Mouse (Mus musculus): Measurements from ENCODE around the gene Gm20388. TPM values are rescaled to one million over a fixed set of nuclear protein-coding genes. Genes with fewer than 3 reads are reported as not detected.

The Gm20388 gene
- polyA plus RNA-seq, 1 experiment = 10.6 TPM

GRCm38 (mm10) chr8:122673989-122674388 lies 2763.3 kb downstream of the Gm20388 start:
- H3K27ac ChIP-seq (ENCODE audit: control insufficient read depth, insufficient read depth, low read depth, low read length, poor library complexity) = no peak overlapping the region
- 83% methylated on average over 12 of the region's 12 CpGs for WGBS
- TF ChIP-seq POLR2A (IDR thresholded peaks at IDR 0.05; ENCODE audit: borderline replicate concordance, control insufficient read depth, low read depth, low read length) = no peak
- no peak for TF ChIP-seq CTCF (IDR thresholded peaks at IDR 0.05; ENCODE audit: control insufficient read depth, insufficient read depth, low read length)
- H3K4me3 ChIP-seq (replicated peaks; ENCODE audit: control insufficient read depth, low read depth, low read length) = no peak overlapping the region
- no peaks in the 10 kb centered on the region; the same call in 1 of the 2 replicates for H3K4me1 ChIP-seq (ENCODE audit: control insufficient read depth, insufficient read depth, low read length)

DNA sequence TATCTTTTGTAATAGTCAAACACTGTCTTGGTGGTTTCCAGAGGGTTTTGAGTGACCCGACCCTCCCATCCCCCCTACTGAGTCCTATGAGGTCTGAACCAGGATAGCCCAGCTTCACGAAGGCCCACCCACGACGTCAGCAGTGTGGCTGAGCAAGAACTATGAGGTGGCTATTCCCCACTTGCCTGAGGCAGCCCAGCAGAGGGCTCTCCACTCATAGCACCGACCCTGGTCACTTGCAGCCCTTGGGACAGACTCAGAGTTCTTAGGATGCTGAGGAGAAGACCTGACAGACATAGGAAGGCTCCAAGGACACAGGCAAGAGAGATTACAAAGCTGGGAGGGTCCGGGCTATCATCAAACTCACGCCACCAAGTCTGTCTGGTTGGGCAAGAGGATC lies 2764.4 kb downstream of the Gm20388 start:
- Histone ChIP-seq H3K27ac (ENCODE audit: control insufficient read depth, insufficient read depth, low read depth, low read length, poor library complexity) (no peak overlapping the region), H3K4me3 (replicated peaks; ENCODE audit: control insufficient read depth, low read depth, low read length) (no peak overlapping the region), H3K4me1 (ENCODE audit: control insufficient read depth, insufficient read depth, low read length) (peaks cover 2% of the 10 kb centered on the region)
- 48% methylated on average over 7 of the region's 7 CpGs for WGBS
- TF ChIP-seq POLR2A (IDR thresholded peaks at IDR 0.05; ENCODE audit: borderline replicate concordance, control insufficient read depth, low read depth, low read length) = no peak
- peak; percentile 22; the same call in 1 of the 2 replicates for TF ChIP-seq CTCF (IDR thresholded peaks at IDR 0.05; ENCODE audit: control insufficient read depth, insufficient read depth, low read length)

DNA sequence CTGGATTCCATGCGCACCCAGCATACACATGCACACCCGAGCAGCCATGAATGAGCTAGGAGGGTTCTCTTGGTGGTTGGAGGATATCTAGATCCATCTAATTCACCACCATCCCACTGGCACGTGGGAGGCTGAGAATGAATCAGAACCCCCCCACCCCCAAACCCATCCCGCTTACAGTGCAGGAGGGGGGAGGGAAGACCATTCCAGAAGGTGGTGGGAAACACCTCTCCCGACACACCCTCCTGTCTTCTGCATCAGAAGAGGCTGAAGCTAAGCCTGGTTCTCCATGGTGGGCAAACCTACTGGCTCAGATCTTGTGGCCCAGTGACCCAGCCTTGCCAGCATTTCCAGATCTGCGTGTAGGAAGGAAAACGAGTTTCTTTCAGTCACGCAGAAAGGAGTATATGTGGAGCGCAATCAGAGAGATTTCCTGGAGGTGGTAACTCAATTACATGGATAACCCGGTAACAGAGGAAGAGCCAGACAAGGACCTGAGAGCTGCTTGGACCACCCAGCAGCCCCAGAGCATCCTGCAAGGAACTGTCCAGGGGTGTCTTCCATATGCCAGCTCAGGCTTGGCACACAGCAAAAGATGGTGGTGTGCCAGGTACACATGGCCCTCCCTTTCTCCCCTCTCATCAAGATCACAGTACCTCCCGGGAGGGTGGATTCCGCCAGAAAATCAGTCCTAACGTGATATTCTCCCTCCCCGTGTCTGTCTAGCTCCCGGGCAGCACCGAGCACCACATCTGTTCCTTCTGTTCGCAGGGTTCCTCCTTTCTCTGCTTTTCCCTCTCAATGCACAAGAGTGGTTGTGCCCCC lies 2765.2 kb downstream of the Gm20388 start:
- Histone ChIP-seq H3K27ac (ENCODE audit: control insufficient read depth, insufficient read depth, low read depth, low read length, poor library complexity) (no peak overlapping the region), H3K4me1 (ENCODE audit: control insufficient read depth, insufficient read depth, low read length) (peaks cover 2% of the 10 kb centered on the region), H3K4me3 (replicated peaks; ENCODE audit: control insufficient read depth, low read depth, low read length) (no peak overlapping the region)
- no peak for TF ChIP-seq POLR2A (IDR thresholded peaks at IDR 0.05; ENCODE audit: borderline replicate concordance, control insufficient read depth, low read depth, low read length)
- no peak for TF ChIP-seq CTCF (IDR thresholded peaks at IDR 0.05; ENCODE audit: control insufficient read depth, insufficient read depth, low read length)
- WGBS = 79% methylated on average over 17 of the region's 17 CpGs

DNA sequence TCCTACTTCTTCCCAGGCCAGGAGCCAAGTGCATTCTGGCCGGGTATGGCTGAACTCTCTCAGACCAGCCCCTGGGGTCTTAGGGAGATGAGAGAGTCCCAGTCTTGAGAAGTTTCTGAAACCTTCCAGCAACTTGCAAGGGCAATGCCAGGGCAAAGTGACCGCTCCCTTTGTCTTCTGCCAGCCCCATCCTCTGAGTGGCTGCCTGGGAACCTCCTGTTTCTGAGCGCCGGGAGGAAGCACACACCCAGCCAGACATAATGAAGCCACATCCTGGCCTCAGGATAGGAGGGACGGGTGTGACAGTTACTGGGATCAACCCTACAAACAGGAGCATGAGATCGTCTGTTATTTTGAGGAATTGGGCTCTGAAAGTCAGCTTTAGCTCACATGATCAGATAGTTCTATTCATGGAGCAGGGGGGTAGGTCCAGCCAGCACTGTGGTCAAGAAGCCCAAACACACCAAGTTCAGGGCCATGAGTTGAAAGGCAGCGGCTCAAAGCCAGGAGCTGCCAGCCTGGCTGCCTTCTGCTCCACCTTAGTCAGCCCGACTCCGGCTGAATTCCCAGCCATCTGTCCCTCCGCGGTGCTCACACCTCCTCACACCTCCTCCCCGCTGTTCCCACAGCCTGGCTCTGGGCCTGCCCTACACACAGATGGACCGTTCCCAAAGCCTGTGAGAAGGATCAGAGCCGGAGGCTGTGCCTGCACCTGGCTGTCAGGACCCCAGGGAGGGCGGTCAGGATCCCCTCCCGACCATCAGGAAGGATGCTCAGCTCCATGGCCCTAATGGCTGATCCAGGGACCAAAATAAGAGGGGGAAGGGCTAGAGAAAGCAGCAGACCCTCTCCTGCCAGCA lies 2766.2 kb downstream of the Gm20388 start:
- WGBS = 35% methylated on average over 16 of the region's 16 CpGs
- H3K27ac ChIP-seq (ENCODE audit: control insufficient read depth, insufficient read depth, low read depth, low read length, poor library complexity) = no peak overlapping the region; the same call in 1 of the 2 replicates
- TF ChIP-seq CTCF (IDR thresholded peaks at IDR 0.05; ENCODE audit: control insufficient read depth, insufficient read depth, low read length) (no peak), POLR2A (IDR thresholded peaks at IDR 0.05; ENCODE audit: borderline replicate concordance, control insufficient read depth, low read depth, low read length) (no peak)
- peak overlapping the region; percentile 52 for H3K4me3 ChIP-seq (replicated peaks; ENCODE audit: control insufficient read depth, low read depth, low read length)
- H3K4me1 ChIP-seq (ENCODE audit: control insufficient read depth, insufficient read depth, low read length) = peaks cover 2% of the 10 kb centered on the region

DNA sequence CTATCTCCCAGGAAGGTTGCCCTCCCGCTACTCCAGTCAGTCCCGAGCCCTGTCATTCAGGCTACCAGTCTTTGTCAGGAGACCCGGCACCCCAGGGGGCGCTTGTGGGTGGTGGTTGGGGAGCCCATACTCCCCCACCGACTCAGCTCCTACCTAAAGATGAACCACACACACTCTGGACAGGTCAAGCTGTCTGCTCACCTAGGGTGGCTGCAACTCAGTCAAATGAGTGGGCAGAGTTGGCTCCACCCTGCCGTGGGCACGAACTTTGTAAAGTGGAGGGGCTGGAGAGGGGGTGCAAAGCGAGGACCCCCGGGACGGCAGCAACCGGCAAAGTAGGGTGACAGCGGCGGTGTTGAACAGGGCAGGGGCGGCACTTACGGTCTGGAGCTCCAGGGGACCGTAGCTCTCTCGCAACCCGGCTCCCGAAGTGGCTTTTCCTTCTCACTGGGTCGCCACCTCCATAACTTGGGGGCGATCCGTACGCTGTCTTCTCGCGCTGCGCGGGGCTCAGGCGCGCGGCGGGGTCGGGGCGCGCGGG lies 2766.9 kb downstream of the Gm20388 start:
- peak overlapping the region; percentile 52 for H3K4me3 ChIP-seq (replicated peaks; ENCODE audit: control insufficient read depth, low read depth, low read length)
- TF ChIP-seq POLR2A (IDR thresholded peaks at IDR 0.05; ENCODE audit: borderline replicate concordance, control insufficient read depth, low read depth, low read length) = no peak
- no peak for TF ChIP-seq CTCF (IDR thresholded peaks at IDR 0.05; ENCODE audit: control insufficient read depth, insufficient read depth, low read length)
- WGBS = 9% methylated on average over 35 of the region's 35 CpGs
- H3K27ac ChIP-seq (ENCODE audit: control insufficient read depth, insufficient read depth, low read depth, low read length, poor library complexity) = peak overlapping the region; percentile 51; the same call in 1 of the 2 replicates
- peaks cover 5% of the 10 kb centered on the region for H3K4me1 ChIP-seq (ENCODE audit: control insufficient read depth, insufficient read depth, low read length)

DNA sequence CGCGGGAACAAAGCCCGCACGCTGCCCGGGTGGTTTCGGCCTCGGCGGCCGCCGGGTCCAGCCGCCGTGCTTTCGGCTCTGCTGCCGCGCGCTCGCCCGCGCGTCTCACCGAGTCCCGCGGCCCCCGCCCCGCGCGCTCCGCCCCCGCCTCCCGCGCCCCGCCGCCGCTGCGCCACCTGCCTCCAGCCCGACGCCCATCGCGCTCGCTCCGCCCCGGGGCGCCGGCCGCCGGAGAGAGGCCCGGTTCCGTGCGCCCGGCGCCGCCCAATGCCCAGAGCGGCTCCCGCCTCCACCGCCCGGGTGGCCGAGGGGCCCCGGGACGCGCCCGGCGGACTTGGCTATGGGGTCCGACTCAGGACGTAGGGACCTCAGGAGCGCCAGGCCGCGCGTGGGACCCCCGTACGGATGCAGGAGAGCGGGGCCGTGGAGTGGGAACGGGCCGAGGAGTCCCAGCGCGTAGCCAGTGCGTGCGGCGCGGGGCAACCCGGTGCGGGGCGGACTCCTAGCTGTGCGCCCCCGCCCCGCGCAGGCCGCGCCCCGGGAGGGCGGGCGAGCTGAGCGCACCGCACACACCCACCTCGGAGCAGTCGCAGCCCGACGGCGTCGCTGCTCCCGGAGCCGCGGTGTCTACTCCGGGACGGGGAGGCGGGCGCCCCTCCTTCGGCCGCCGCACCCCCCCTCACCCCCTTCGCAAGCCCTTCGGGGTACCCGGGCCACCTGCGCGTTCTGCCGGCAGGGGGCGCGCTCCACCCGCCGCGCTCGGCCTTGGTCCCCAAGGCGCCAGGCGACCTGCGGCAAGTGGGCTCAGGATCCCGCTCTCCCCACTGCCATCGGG lies 2767.6 kb downstream of the Gm20388 start:
- peak; percentile 7; the same call in 1 of the 2 replicates for TF ChIP-seq POLR2A (IDR thresholded peaks at IDR 0.05; ENCODE audit: borderline replicate concordance, control insufficient read depth, low read depth, low read length)
- peak; percentile 73 for TF ChIP-seq CTCF (IDR thresholded peaks at IDR 0.05; ENCODE audit: control insufficient read depth, insufficient read depth, low read length)
- peaks cover 7% of the 10 kb centered on the region for H3K4me1 ChIP-seq (ENCODE audit: control insufficient read depth, insufficient read depth, low read length)
- peak overlapping the region; percentile 65 for H3K4me3 ChIP-seq (replicated peaks; ENCODE audit: control insufficient read depth, low read depth, low read length)
- under 1% methylated on average over 122 of the region's 127 CpGs for WGBS
- peak overlapping the region; percentile 68; the same call in 1 of the 2 replicates for H3K27ac ChIP-seq (ENCODE audit: control insufficient read depth, insufficient read depth, low read depth, low read length, poor library complexity)

DNA sequence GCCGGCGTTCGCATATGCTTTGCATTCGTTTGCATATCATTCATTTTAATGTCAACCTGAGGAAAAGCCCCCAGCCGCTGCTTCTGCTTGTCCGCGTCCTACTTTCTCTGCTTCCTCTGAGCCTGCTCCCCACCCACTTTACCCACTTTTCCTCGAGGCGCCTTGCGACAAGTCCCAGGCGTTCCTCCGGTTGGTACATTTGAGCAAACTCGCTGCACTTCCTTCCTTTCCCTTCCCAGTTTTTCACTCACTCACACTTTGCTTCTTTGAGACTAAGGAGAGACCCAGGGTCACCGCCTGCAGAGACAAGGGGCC lies 2768.2 kb downstream of the Gm20388 start:
- 5% methylated on average over 14 of the region's 14 CpGs for WGBS
- H3K27ac ChIP-seq (ENCODE audit: control insufficient read depth, insufficient read depth, low read depth, low read length, poor library complexity) = peak overlapping the region; percentile 68; the same call in 1 of the 2 replicates
- H3K4me3 ChIP-seq (replicated peaks; ENCODE audit: control insufficient read depth, low read depth, low read length) = peak overlapping the region; percentile 65
- H3K4me1 ChIP-seq (ENCODE audit: control insufficient read depth, insufficient read depth, low read length) = peaks cover 7% of the 10 kb centered on the region
- TF ChIP-seq POLR2A (IDR thresholded peaks at IDR 0.05; ENCODE audit: borderline replicate concordance, control insufficient read depth, low read depth, low read length) (no peak), CTCF (IDR thresholded peaks at IDR 0.05; ENCODE audit: control insufficient read depth, insufficient read depth, low read length) (no peak)

Data from bone marrow, adult 2 months (tissue).